Mouse (Mus musculus): ENCODE results near the gene Vwc2l. TPM values are rescaled to one million over a fixed set of nuclear protein-coding genes. Genes with fewer than 3 reads are reported as not detected.
A peak's percentile ranks its signal among the peaks of the same experiment; 100 is the strongest.

The Vwc2l gene
- polyA plus RNA-seq, 1 experiment from 2014 or later, result 0.11 TPM

DNA sequence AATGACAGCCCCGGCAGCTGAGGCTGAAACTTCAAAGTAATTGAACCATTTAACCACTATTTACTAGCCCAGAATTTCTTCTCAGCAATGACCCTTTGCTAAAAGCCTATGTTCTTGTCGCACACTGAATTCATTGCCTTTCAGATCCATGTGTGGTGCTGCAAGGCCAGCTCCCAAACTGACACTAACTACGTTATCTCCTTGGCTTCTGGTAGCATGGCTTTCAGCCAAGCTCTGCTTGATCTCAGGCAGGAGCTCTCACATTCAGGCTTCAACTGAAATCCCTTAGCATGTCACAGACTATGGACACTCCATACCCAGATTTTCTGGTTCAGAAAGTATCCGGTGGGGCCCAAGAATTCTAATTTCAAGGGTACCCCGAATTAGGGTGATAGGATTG lies 140.6 kb downstream of the Vwc2l start:
- ATAC-seq (replicated peaks; ENCODE audit: low FRiP score, low TSS enrichment, low read depth), result no peak
- 69% methylated on average over 5 of the region's 5 CpGs for WGBS

DNA sequence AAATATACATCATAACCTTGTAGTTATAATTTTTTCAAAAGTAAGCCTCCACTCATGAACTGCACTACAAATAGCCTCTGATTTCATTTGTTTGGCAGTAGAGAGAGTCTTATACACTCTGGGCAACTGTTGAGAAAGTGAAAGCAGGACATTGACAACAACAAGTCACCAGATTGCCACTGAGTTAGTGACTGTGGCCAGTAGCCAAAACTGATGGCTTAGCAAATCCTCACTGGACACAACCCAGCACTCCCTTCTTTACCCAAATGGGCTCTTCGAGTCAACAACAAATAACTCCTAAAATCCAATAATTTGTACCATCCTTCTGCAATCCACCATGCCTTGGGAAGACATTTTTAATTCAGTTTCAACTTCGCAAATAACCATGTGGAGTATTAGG lies 155.0 kb downstream of the Vwc2l start:
- no peak overlapping the region for H3K4me3 ChIP-seq (ENCODE audit: low read depth, low read length)

More for the DNA sequence above, 140.6 kb downstream of the Vwc2l start:
- H3K4me1 ChIP-seq (replicated peaks; ENCODE audit: control insufficient read depth, insufficient read depth, low read length), result no peaks in the 10 kb centered on the region
- DNase-seq (ENCODE audit: low spot score), result no peak
- no peak overlapping the region for H3K4me2 ChIP-seq (ENCODE audit: low read length)
- H3K9ac ChIP-seq (ENCODE audit: low read length), result no peak overlapping the region
- H3K36me3 ChIP-seq (ENCODE audit: control insufficient read depth, insufficient read depth, low read length), result no peaks in the 10 kb centered on the region
- no peak overlapping the region for H3K4me3 ChIP-seq (ENCODE audit: low read depth, low read length)
- H3K27ac ChIP-seq (ENCODE audit: low read depth), result no peak overlapping the region
- H3K27me3 ChIP-seq (replicated peaks; ENCODE audit: control insufficient read depth, insufficient read depth, low read length), result no peaks in the 10 kb centered on the region
- H3K9me3 ChIP-seq (ENCODE audit: control insufficient read depth, low read length), result no peaks in the 10 kb centered on the region

GRCm38 (mm10) chr1:70881269-70881668 lies 155.8 kb downstream of the Vwc2l start:
- DNase-seq (ENCODE audit: low spot score), result no peak
- ATAC-seq (replicated peaks; ENCODE audit: low FRiP score, low TSS enrichment, low read depth), result no peak
- Histone ChIP-seq H3K4me3 (ENCODE audit: low read depth, low read length) (no peak overlapping the region), H3K9me3 (ENCODE audit: control insufficient read depth, low read length) (no peaks in the 10 kb centered on the region), H3K4me1 (replicated peaks; ENCODE audit: control insufficient read depth, insufficient read depth, low read length) (no peaks in the 10 kb centered on the region), H3K27me3 (replicated peaks; ENCODE audit: control insufficient read depth, insufficient read depth, low read length) (no peaks in the 10 kb centered on the region), H3K4me2 (ENCODE audit: low read length) (no peak overlapping the region), H3K9ac (ENCODE audit: low read length) (no peak overlapping the region), H3K27ac (ENCODE audit: low read depth) (no peak overlapping the region), H3K36me3 (ENCODE audit: control insufficient read depth, insufficient read depth, low read length) (no peaks in the 10 kb centered on the region)
- WGBS, result 76% methylated on average over 3 of the region's 3 CpGs

More for the DNA sequence above, 155.0 kb downstream of the Vwc2l start:
- no peaks in the 10 kb centered on the region for H3K36me3 ChIP-seq (ENCODE audit: control insufficient read depth, insufficient read depth, low read length)
- H3K27ac ChIP-seq (ENCODE audit: low read depth), result no peak overlapping the region
- DNase-seq (ENCODE audit: low spot score) (no peak), ATAC-seq (replicated peaks; ENCODE audit: low FRiP score, low TSS enrichment, low read depth) (no peak)
- no peak overlapping the region for H3K9ac ChIP-seq (ENCODE audit: low read length)
- H3K27me3 ChIP-seq (replicated peaks; ENCODE audit: control insufficient read depth, insufficient read depth, low read length), result no peaks in the 10 kb centered on the region
- H3K4me1 ChIP-seq (replicated peaks; ENCODE audit: control insufficient read depth, insufficient read depth, low read length), result no peaks in the 10 kb centered on the region
- no peaks in the 10 kb centered on the region for H3K9me3 ChIP-seq (ENCODE audit: control insufficient read depth, low read length)
- WGBS, result 89% methylated on average over 2 of the region's 2 CpGs
- H3K4me2 ChIP-seq (ENCODE audit: low read length), result no peak overlapping the region

GRCm38 (mm10) chr1:70884156-70884555 lies 158.6 kb downstream of the Vwc2l start:
- 82% methylated on average over 4 of the region's 4 CpGs for WGBS
- H3K4me3 ChIP-seq (ENCODE audit: low read depth, low read length), result no peak overlapping the region
- no peak overlapping the region for H3K9ac ChIP-seq (ENCODE audit: low read length)
- ATAC-seq (replicated peaks; ENCODE audit: low FRiP score, low TSS enrichment, low read depth) (no peak), DNase-seq (ENCODE audit: low spot score) (no peak)
- no peaks in the 10 kb centered on the region for H3K36me3 ChIP-seq (ENCODE audit: control insufficient read depth, insufficient read depth, low read length)
- no peak overlapping the region for H3K27ac ChIP-seq (ENCODE audit: low read depth)
- no peaks in the 10 kb centered on the region for H3K4me1 ChIP-seq (replicated peaks; ENCODE audit: control insufficient read depth, insufficient read depth, low read length)
- no peaks in the 10 kb centered on the region for H3K27me3 ChIP-seq (replicated peaks; ENCODE audit: control insufficient read depth, insufficient read depth, low read length)
- no peak overlapping the region for H3K4me2 ChIP-seq (ENCODE audit: low read length)
- no peaks in the 10 kb centered on the region for H3K9me3 ChIP-seq (ENCODE audit: control insufficient read depth, low read length)

GRCm38 (mm10) chr1:70902311-70902710 lies 176.8 kb downstream of the Vwc2l start:
- no peak overlapping the region for H3K4me3 ChIP-seq (ENCODE audit: low read depth, low read length)
- no peak overlapping the region for H3K4me2 ChIP-seq (ENCODE audit: low read length)
- no peaks in the 10 kb centered on the region for H3K27me3 ChIP-seq (replicated peaks; ENCODE audit: control insufficient read depth, insufficient read depth, low read length)
- no peak for DNase-seq (ENCODE audit: low spot score)
- ATAC-seq (replicated peaks; ENCODE audit: low FRiP score, low TSS enrichment, low read depth), result peak; percentile 81; the same call in 1 of the 2 replicates
- 38% methylated on average over 3 of the region's 3 CpGs for WGBS
- no peaks in the 10 kb centered on the region for H3K4me1 ChIP-seq (replicated peaks; ENCODE audit: control insufficient read depth, insufficient read depth, low read length)
- no peaks in the 10 kb centered on the region for H3K9me3 ChIP-seq (ENCODE audit: control insufficient read depth, low read length)
- H3K36me3 ChIP-seq (ENCODE audit: control insufficient read depth, insufficient read depth, low read length), result no peaks in the 10 kb centered on the region
- H3K9ac ChIP-seq (ENCODE audit: low read length), result no peak overlapping the region
- H3K27ac ChIP-seq (ENCODE audit: low read depth), result no peak overlapping the region

- H3K4me1 ChIP-seq (replicated peaks; ENCODE audit: control insufficient read depth, insufficient read depth, low read length), result no peaks in the 10 kb centered on the region
- no peak overlapping the region for H3K9ac ChIP-seq (ENCODE audit: low read length)
- H3K4me2 ChIP-seq (ENCODE audit: low read length), result no peak overlapping the region
- DNase-seq (ENCODE audit: low spot score) (no peak), ATAC-seq (replicated peaks; ENCODE audit: low FRiP score, low TSS enrichment, low read depth) (no peak)
- H3K36me3 ChIP-seq (ENCODE audit: control insufficient read depth, insufficient read depth, low read length), result no peaks in the 10 kb centered on the region
- 92% methylated on average over 2 of the region's 2 CpGs for WGBS
- H3K4me3 ChIP-seq (ENCODE audit: low read depth, low read length), result no peak overlapping the region
- H3K27me3 ChIP-seq (replicated peaks; ENCODE audit: control insufficient read depth, insufficient read depth, low read length), result no peaks in the 10 kb centered on the region
- no peaks in the 10 kb centered on the region for H3K9me3 ChIP-seq (ENCODE audit: control insufficient read depth, low read length)
- H3K27ac ChIP-seq (ENCODE audit: low read depth), result no peak overlapping the region
These were observed 181.9 kb downstream of the Vwc2l start for GRCm38 (mm10) chr1:70907366-70907765.

DNA sequence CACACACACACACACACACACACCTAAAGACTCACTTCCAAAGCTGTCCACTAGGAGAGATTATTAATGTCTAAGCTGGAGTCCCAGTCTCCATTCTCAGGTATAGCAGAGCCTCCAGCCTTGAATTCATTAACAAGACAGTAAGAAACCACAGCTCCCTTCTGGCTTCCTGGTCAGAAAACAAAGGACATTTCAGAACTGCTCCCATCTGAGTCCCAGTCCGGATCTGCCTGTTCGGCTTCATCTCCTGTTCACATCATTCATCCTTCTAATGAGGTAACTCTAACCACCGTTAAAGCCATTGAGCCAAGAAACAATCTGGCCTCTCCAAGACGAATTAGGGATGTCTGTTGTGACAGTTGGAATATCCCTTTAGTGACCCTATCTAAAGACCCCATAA lies 185.7 kb downstream of the Vwc2l start:
- no peaks in the 10 kb centered on the region for H3K27me3 ChIP-seq (replicated peaks; ENCODE audit: control insufficient read depth, insufficient read depth, low read length)
- no peak overlapping the region for H3K4me2 ChIP-seq (ENCODE audit: low read length)
- no peaks in the 10 kb centered on the region for H3K9me3 ChIP-seq (ENCODE audit: control insufficient read depth, low read length)
- DNase-seq (ENCODE audit: low spot score) (no peak), ATAC-seq (replicated peaks; ENCODE audit: low FRiP score, low TSS enrichment, low read depth) (no peak)
- H3K36me3 ChIP-seq (ENCODE audit: control insufficient read depth, insufficient read depth, low read length), result no peaks in the 10 kb centered on the region
- H3K27ac ChIP-seq (ENCODE audit: low read depth), result no peak overlapping the region
- H3K9ac ChIP-seq (ENCODE audit: low read length), result no peak overlapping the region
- no peak overlapping the region for H3K4me3 ChIP-seq (ENCODE audit: low read depth, low read length)
- 51% methylated on average over 4 of the region's 4 CpGs for WGBS
- H3K4me1 ChIP-seq (replicated peaks; ENCODE audit: control insufficient read depth, insufficient read depth, low read length), result no peaks in the 10 kb centered on the region

GRCm38 (mm10) chr1:70913071-70913470 lies 187.6 kb downstream of the Vwc2l start:
- H3K4me1 ChIP-seq (replicated peaks; ENCODE audit: control insufficient read depth, insufficient read depth, low read length), result no peaks in the 10 kb centered on the region
- 62% methylated on average over 9 of the region's 9 CpGs for WGBS
- DNase-seq (ENCODE audit: low spot score) (no peak), ATAC-seq (replicated peaks; ENCODE audit: low FRiP score, low TSS enrichment, low read depth) (no peak)
- H3K9me3 ChIP-seq (ENCODE audit: control insufficient read depth, low read length), result no peaks in the 10 kb centered on the region
- H3K4me3 ChIP-seq (ENCODE audit: low read depth, low read length), result no peak overlapping the region
- H3K4me2 ChIP-seq (ENCODE audit: low read length), result no peak overlapping the region
- no peaks in the 10 kb centered on the region for H3K36me3 ChIP-seq (ENCODE audit: control insufficient read depth, insufficient read depth, low read length)
- no peak overlapping the region for H3K27ac ChIP-seq (ENCODE audit: low read depth)
- no peak overlapping the region for H3K9ac ChIP-seq (ENCODE audit: low read length)
- no peaks in the 10 kb centered on the region for H3K27me3 ChIP-seq (replicated peaks; ENCODE audit: control insufficient read depth, insufficient read depth, low read length)

- Histone ChIP-seq H3K4me3 (ENCODE audit: low read depth, low read length) (no peak overlapping the region), H3K4me2 (ENCODE audit: low read length) (no peak overlapping the region), H3K27me3 (replicated peaks; ENCODE audit: control insufficient read depth, insufficient read depth, low read length) (no peaks in the 10 kb centered on the region), H3K9ac (ENCODE audit: low read length) (no peak overlapping the region), H3K4me1 (replicated peaks; ENCODE audit: control insufficient read depth, insufficient read depth, low read length) (no peaks in the 10 kb centered on the region), H3K27ac (ENCODE audit: low read depth) (no peak overlapping the region), H3K9me3 (ENCODE audit: control insufficient read depth, low read length) (no peaks in the 10 kb centered on the region), H3K36me3 (ENCODE audit: control insufficient read depth, insufficient read depth, low read length) (no peaks in the 10 kb centered on the region)
- 75% methylated on average over 2 of the region's 2 CpGs for WGBS
- ATAC-seq (replicated peaks; ENCODE audit: low FRiP score, low TSS enrichment, low read depth) (no peak), DNase-seq (ENCODE audit: low spot score) (no peak)
These were observed 192.9 kb downstream of the Vwc2l start for GRCm38 (mm10) chr1:70918173-70919036.
